Mouse (Mus musculus) urinary bladder, adult 18-20 months (tissue): ENCODE data around the gene Cd300lg.

Experiments used
- DNase-seq, 2 experiments: peaks; one replicate each; pipeline ENCODE4 v3.0.0; 2022; ENCODE audit warnings: low spot score in 2 of 2, mixed read lengths in 2 of 2

Gene Cd300lg

GRCm38 (mm10) chr11:102051954-102052353, 10.6 kb downstream of the Cd300lg start:
- no peak for DNase-seq

GRCm38 (mm10) chr11:102052697-102053096, 11.4 kb downstream of the Cd300lg start:
- no peak for DNase-seq

- DNase-seq: no peak
Measured at GRCm38 (mm10) chr11:102053183-102053582, 11.9 kb downstream of the Cd300lg start.

GRCm38 (mm10) chr11:102053847-102054246, 12.5 kb downstream of the Cd300lg start:
- DNase-seq: peak in 1 of 2 experiments; percentile 29

GRCm38 (mm10) chr11:102061236-102061940, 20.1 kb downstream of the Cd300lg start:
- peak; percentile 63 to 74 for DNase-seq

GRCm38 (mm10) chr11:102061941-102062473, 20.7 kb downstream of the Cd300lg start:
- no peak for DNase-seq

- no peak for DNase-seq
Measured at GRCm38 (mm10) chr11:102063076-102063475, 21.8 kb downstream of the Cd300lg start.

- DNase-seq: no peak
Measured at GRCm38 (mm10) chr11:102068969-102069368, 27.7 kb downstream of the Cd300lg start.

GRCm38 (mm10) chr11:102069633-102070032, 28.3 kb downstream of the Cd300lg start:
- DNase-seq: no peak

GRCm38 (mm10) chr11:102070426-102070825, 29.1 kb downstream of the Cd300lg start:
- DNase-seq: no peak

GRCm38 (mm10) chr11:102072729-102073128, 31.4 kb downstream of the Cd300lg start:
- no peak for DNase-seq

GRCm38 (mm10) chr11:102073722-102074121, 32.4 kb downstream of the Cd300lg start:
- no peak for DNase-seq

- DNase-seq: peak; percentile 33 to 48
Measured at GRCm38 (mm10) chr11:102082322-102082721, 41.0 kb downstream of the Cd300lg start.

GRCm38 (mm10) chr11:102083193-102083592, 41.9 kb downstream of the Cd300lg start:
- no peak for DNase-seq

GRCm38 (mm10) chr11:102084159-102084558, 42.9 kb downstream of the Cd300lg start:
- DNase-seq: no peak

- DNase-seq: no peak
Measured at GRCm38 (mm10) chr11:102086331-102086730, 45.0 kb downstream of the Cd300lg start.

- DNase-seq: peak; percentile 69 to 77
Measured at GRCm38 (mm10) chr11:102087081-102087751, 45.9 kb downstream of the Cd300lg start.

GRCm38 (mm10) chr11:102087931-102088898, 46.9 kb downstream of the Cd300lg start, which contains the start of gene Mpp2:
TSS of gene Mpp2 (minus strand) at chr11:102088515.
- DNase-seq: peak; percentile 65 to 71

- peak; percentile 46 to 52 for DNase-seq
Measured at GRCm38 (mm10) chr11:102089088-102089808, 47.9 kb downstream of the Cd300lg start.

GRCm38 (mm10) chr11:102095676-102096075, 54.4 kb downstream of the Cd300lg start:
- no peak for DNase-seq

GRCm38 (mm10) chr11:102096446-102096845, 55.1 kb downstream of the Cd300lg start:
- no peak for DNase-seq
